Mouse (Mus musculus) ES-Bruce4 (cell line): ENCODE data around the gene Cntfr. TPM values are rescaled to one million over a fixed set of nuclear protein-coding genes. Genes with fewer than 3 reads are reported as not detected.

Source experiments
- H3K27ac ChIP-seq: 2 replicates; pipeline ENCODE4 v1.5.1; 2012; ENCODE audit warnings: low read length, inconsistent platforms; ENCODE audit not compliant: insufficient read depth
- H3K27me3 ChIP-seq: 2 replicates; pipeline ENCODE4 v1.6.1; 2012; ENCODE audit warnings: mild to moderate bottlenecking, low read length, inconsistent platforms; ENCODE audit not compliant: control insufficient read depth, poor library complexity, insufficient read depth, severe bottlenecking
- H3K36me3 ChIP-seq: 2 replicates; pipeline ENCODE4 v1.6.1; 2012; ENCODE audit warnings: inconsistent platforms, mild to moderate bottlenecking, low read length, moderate library complexity; ENCODE audit not compliant: control insufficient read depth, poor library complexity, insufficient read depth, severe bottlenecking
- H3K4me1 ChIP-seq: one replicate; pipeline ENCODE4 v1.8.1; 2011; ENCODE audit warnings: low read length; ENCODE audit not compliant: control insufficient read depth, insufficient read depth
- H3K4me3 ChIP-seq: 2 replicates; pipeline ENCODE4 v1.5.1; 2011; ENCODE audit warnings: low read depth, mild to moderate bottlenecking, low read length
- H3K9ac ChIP-seq: 2 replicates; pipeline ENCODE4 v1.6.1; 2012; ENCODE audit warnings: low read depth, mild to moderate bottlenecking, inconsistent platforms; ENCODE audit not compliant: poor library complexity, severe bottlenecking
- H3K9me3 ChIP-seq: replicated peaks from 2 replicates; pipeline ENCODE4 v1.6.1; 2012; ENCODE audit warnings: mild to moderate bottlenecking, low read length, inconsistent platforms; ENCODE audit not compliant: control insufficient read depth, poor library complexity, insufficient read depth, severe bottlenecking
- CTCF ChIP-seq: IDR thresholded peaks from one replicate; pipeline ENCODE4 v1.8.1; 2011; ENCODE audit warnings: low read depth, low read length
- EP300 ChIP-seq: IDR thresholded peaks from 2 replicates; pipeline ENCODE4 v1.6.1; 2011; ENCODE audit warnings: low read depth, low read length; ENCODE audit not compliant: insufficient read depth
- POLR2A ChIP-seq: IDR thresholded peaks from one replicate; pipeline ENCODE4 v1.8.1; 2011; ENCODE audit warnings: low read length; ENCODE audit not compliant: insufficient read depth
- polyA plus RNA-seq: library from polyadenylated mRNA; stranded (reverse); fragments of >200 nt; gene quantifications from 2 replicates; pipeline ENCODE4 v1.2.4, GENCODE M21; 2011; ENCODE audit warnings: low read depth; ENCODE audit not compliant: missing spikeins, insufficient read depth, insufficient read length

Gene Cntfr
- polyA plus RNA-seq, 1 experiment, result 23.9 TPM

- Histone ChIP-seq H3K27ac (no peak overlapping the region), H3K27me3 (no peaks in the 10 kb centered on the region), H3K9ac (no peak overlapping the region), H3K4me1 (peaks cover 2% of the 10 kb centered on the region), H3K9me3 (no peaks in the 10 kb centered on the region), H3K4me3 (no peak overlapping the region), H3K36me3 (no peaks in the 10 kb centered on the region)
- TF ChIP-seq EP300 (no peak), POLR2A (no peak), CTCF (no peak)
Measured at GRCm38 (mm10) chr4:41676248-41677005, 20.5 kb downstream of the Cntfr start.

DNA sequence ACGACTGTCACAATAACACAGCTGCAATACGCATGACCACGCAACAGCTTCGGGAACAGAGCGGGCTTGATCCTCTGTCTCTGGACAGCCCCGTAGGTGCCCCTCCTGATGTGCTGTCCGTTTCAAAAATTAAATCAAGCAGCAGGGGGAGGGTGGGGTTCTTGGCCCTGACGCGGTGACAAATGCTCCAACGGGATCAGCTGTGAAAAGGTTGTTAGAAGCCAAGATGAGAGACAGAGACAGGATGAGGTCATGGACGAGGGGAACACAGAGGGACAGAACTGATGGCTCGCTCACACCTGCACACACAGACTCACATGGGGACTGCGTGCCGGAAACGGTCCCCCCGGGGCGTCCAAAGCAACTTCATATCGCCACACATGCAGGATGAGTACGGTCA is 23.7 kb downstream of the Cntfr start:
- Histone ChIP-seq H3K36me3 (no peaks in the 10 kb centered on the region), H3K9me3 (no peaks in the 10 kb centered on the region), H3K4me1 (peaks cover 2% of the 10 kb centered on the region), H3K27me3 (no peaks in the 10 kb centered on the region), H3K4me3 (no peak overlapping the region), H3K9ac (no peak overlapping the region), H3K27ac (no peak overlapping the region)
- TF ChIP-seq CTCF (no peak), POLR2A (no peak), EP300 (no peak)

GRCm38 (mm10) chr4:41672522-41672963 is 24.3 kb downstream of the Cntfr start:
- peaks cover 2% of the 10 kb centered on the region for H3K4me1 ChIP-seq
- no peak overlapping the region for H3K27ac ChIP-seq
- no peaks in the 10 kb centered on the region for H3K27me3 ChIP-seq
- no peak overlapping the region for H3K4me3 ChIP-seq
- no peaks in the 10 kb centered on the region for H3K36me3 ChIP-seq
- no peak for TF ChIP-seq CTCF
- TF ChIP-seq POLR2A, result no peak
- no peak for TF ChIP-seq EP300
- no peak overlapping the region for H3K9ac ChIP-seq
- no peaks in the 10 kb centered on the region for H3K9me3 ChIP-seq

DNA sequence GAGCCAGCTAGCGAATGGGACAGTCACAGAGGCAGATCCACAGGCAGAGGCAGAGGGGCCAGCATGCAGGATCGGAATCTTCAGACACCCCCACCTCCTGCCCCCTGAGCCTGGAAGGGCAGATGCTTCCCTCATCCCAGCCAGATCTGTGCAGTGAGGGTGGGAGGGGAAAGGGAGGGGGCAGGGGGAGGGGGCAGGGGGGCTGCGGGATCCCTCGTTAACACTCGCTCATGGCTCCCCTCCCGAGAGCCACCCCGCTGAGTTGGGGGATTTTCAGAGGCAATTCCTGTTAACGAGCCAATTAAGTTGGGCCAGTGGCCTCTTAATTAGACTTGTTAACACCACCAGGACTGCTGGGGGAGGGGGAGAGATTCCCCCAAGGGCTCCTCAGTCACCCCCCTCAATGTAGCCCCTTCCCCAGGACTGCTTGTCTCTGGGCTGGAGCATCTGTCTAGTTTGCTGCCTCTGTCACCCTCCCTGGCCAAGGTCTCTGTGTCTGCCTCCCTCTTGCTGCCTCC is 24.9 kb downstream of the Cntfr start:
- H3K4me1 ChIP-seq, result peaks cover 2% of the 10 kb centered on the region
- no peaks in the 10 kb centered on the region for H3K27me3 ChIP-seq
- TF ChIP-seq POLR2A, result no peak
- no peak for TF ChIP-seq EP300
- TF ChIP-seq CTCF, result no peak
- H3K9ac ChIP-seq, result no peak overlapping the region
- no peak overlapping the region for H3K27ac ChIP-seq
- no peaks in the 10 kb centered on the region for H3K9me3 ChIP-seq
- no peak overlapping the region for H3K4me3 ChIP-seq
- H3K36me3 ChIP-seq, result no peaks in the 10 kb centered on the region

- H3K9me3 ChIP-seq, result no peaks in the 10 kb centered on the region
- no peak for TF ChIP-seq CTCF
- TF ChIP-seq POLR2A, result no peak
- no peak for TF ChIP-seq EP300
- H3K4me1 ChIP-seq, result peaks cover 2% of the 10 kb centered on the region
- no peak overlapping the region for H3K9ac ChIP-seq
- no peak overlapping the region for H3K27ac ChIP-seq
- H3K36me3 ChIP-seq, result no peaks in the 10 kb centered on the region
- H3K27me3 ChIP-seq, result no peaks in the 10 kb centered on the region
- no peak overlapping the region for H3K4me3 ChIP-seq
Measured at GRCm38 (mm10) chr4:41671500-41671899, 25.4 kb downstream of the Cntfr start.

GRCm38 (mm10) chr4:41670836-41671235 is 26.1 kb downstream of the Cntfr start:
- H3K4me3 ChIP-seq, result no peak overlapping the region
- no peaks in the 10 kb centered on the region for H3K36me3 ChIP-seq
- no peak overlapping the region for H3K9ac ChIP-seq
- H3K9me3 ChIP-seq, result no peaks in the 10 kb centered on the region
- peaks cover 2% of the 10 kb centered on the region for H3K4me1 ChIP-seq
- no peak for TF ChIP-seq CTCF
- no peaks in the 10 kb centered on the region for H3K27me3 ChIP-seq
- no peak overlapping the region for H3K27ac ChIP-seq
